Mouse (Mus musculus) CH12.LX (cell line): Measurements from ENCODE around the gene Ppard. TPM values are rescaled to one million over a fixed set of nuclear protein-coding genes. Genes with fewer than 3 reads are reported as not detected.

ENCODE experiments used
- DNase-seq: peaks from one replicate; pipeline ENCODE4 v3.0.0-alpha.2; 2013; ENCODE audit errors: extremely low read depth
- H3K27ac ChIP-seq: 2 replicates; pipeline ENCODE4 v1.5.1; 2012; ENCODE audit warnings: low read depth, mild to moderate bottlenecking, control low read depth, moderate library complexity; ENCODE audit not compliant: insufficient read depth
- H3K27me3 ChIP-seq: replicated peaks from 2 replicates; pipeline ENCODE3; 2012; ENCODE audit warnings: inconsistent platforms
- H3K36me3 ChIP-seq, 2 experiments: replicated peaks in 1 of 2; 2 replicates each; pipeline versions ENCODE3 to v1.6.1; 2012; ENCODE audit warnings: inconsistent platforms in 1 of 2, low read length in 1 of 2, mild to moderate bottlenecking in 1 of 2, mixed read lengths in 1 of 2, moderate library complexity in 1 of 2; ENCODE audit not compliant: control insufficient read depth in 1 of 2, insufficient read depth in 1 of 2
- H3K4me1 ChIP-seq, 2 experiments: 2 replicates each; pipeline ENCODE4 v1.6.1; 2012; ENCODE audit warnings: inconsistent platforms in 1 of 2, moderate library complexity in 1 of 2; ENCODE audit not compliant: insufficient read depth in 2 of 2, control insufficient read depth in 1 of 2
- H3K4me2 ChIP-seq: 2 replicates; pipeline ENCODE4 v1.6.1; 2012; ENCODE audit warnings: low read depth, mild to moderate bottlenecking, control low read depth; ENCODE audit not compliant: poor library complexity, insufficient read depth, severe bottlenecking
- H3K4me3 ChIP-seq, 3 experiments: fragments of 150-350 bp in 1 of 3; sonication (generic) in 1 of 3; replicated peaks in 1 of 3; 2 replicates each; pipeline versions ENCODE3 to v1.5.1; 2011 to 2012; ENCODE audit warnings: low read depth in 2 of 3, low read length in 2 of 3, mild to moderate bottlenecking in 2 of 3, moderate library complexity in 2 of 3, control low read depth in 1 of 3, improper control_type of control experiment in 1 of 3, inconsistent platforms in 1 of 3, mixed read lengths in 1 of 3; ENCODE audit not compliant: poor library complexity in 1 of 3
- H3K79me2 ChIP-seq: replicated peaks from 2 replicates; pipeline ENCODE4 v1.6.1; 2012; ENCODE audit warnings: mild to moderate bottlenecking, moderate library complexity; ENCODE audit not compliant: control insufficient read depth, poor library complexity, insufficient read depth, severe bottlenecking; ENCODE audit errors: extremely low read depth
- H3K9ac ChIP-seq: 2 replicates; pipeline ENCODE4 v1.6.1; 2012; ENCODE audit warnings: low read depth, mild to moderate bottlenecking, control low read depth, moderate library complexity; ENCODE audit not compliant: insufficient read depth
- H3K9me3 ChIP-seq: replicated peaks from 2 replicates; pipeline ENCODE3; 2012; ENCODE audit warnings: low read length, inconsistent platforms, mixed read lengths
- BHLHE40 ChIP-seq: IDR thresholded peaks from 2 replicates; pipeline ENCODE4 v1.6.1; 2011; ENCODE audit warnings: mild to moderate bottlenecking, low read depth, low read length, improper control_type of control experiment
- E2F4 ChIP-seq: IDR thresholded peaks from 2 replicates; pipeline ENCODE4 v1.6.1; 2011; ENCODE audit warnings: low read depth, low read length, improper control_type of control experiment; ENCODE audit not compliant: insufficient replicate concordance
- ELF1 ChIP-seq: IDR thresholded peaks from 2 replicates; pipeline ENCODE4 v1.6.1; 2014; ENCODE audit warnings: low read depth, mild to moderate bottlenecking, inconsistent platforms, low read length, improper control_type of control experiment
- EP300 ChIP-seq: IDR thresholded peaks from 2 replicates; pipeline ENCODE4 v1.6.1; 2011; ENCODE audit warnings: low read length, improper control_type of control experiment
- ETS1 ChIP-seq: conservative IDR thresholded peaks from 2 replicates; pipeline ENCODE4 v1.6.1; 2012; ENCODE audit warnings: low read depth, mild to moderate bottlenecking, inconsistent platforms, low read length, improper control_type of control experiment, moderate library complexity
- GABPA ChIP-seq: IDR thresholded peaks from 2 replicates; pipeline ENCODE4 v1.6.1; 2012; ENCODE audit warnings: low read depth, low read length, improper control_type of control experiment, inconsistent platforms; ENCODE audit not compliant: insufficient replicate concordance
- JUND ChIP-seq: conservative IDR thresholded peaks from 2 replicates; pipeline ENCODE4 v1.6.1; 2011; ENCODE audit warnings: low read depth, low read length, improper control_type of control experiment
- KAT2A ChIP-seq: IDR thresholded peaks from 2 replicates; pipeline ENCODE4 v1.6.1; 2012; ENCODE audit warnings: low read length, improper control_type of control experiment, inconsistent platforms; ENCODE audit not compliant: insufficient replicate concordance
- MAFK ChIP-seq: IDR thresholded peaks from 2 replicates; pipeline ENCODE4 v1.6.1; 2011; ENCODE audit warnings: low read length, improper control_type of control experiment; ENCODE audit not compliant: insufficient replicate concordance
- MAZ ChIP-seq: IDR thresholded peaks from 2 replicates; pipeline ENCODE4 v1.6.1; 2012; ENCODE audit warnings: low read depth, mild to moderate bottlenecking, inconsistent platforms, low read length, improper control_type of control experiment, moderate library complexity
- MYC ChIP-seq: IDR thresholded peaks from 2 replicates; pipeline ENCODE4 v1.6.1; 2011; ENCODE audit warnings: low read depth, mild to moderate bottlenecking, improper control_type of control experiment, low read length
- POLR2AphosphoS2 ChIP-seq: IDR thresholded peaks from 2 replicates; pipeline ENCODE4 v1.6.1; 2011; ENCODE audit warnings: low read depth, low read length, improper control_type of control experiment
- RAD21 ChIP-seq: IDR thresholded peaks from 2 replicates; pipeline ENCODE4 v1.6.1; 2011; ENCODE audit warnings: low read depth, mild to moderate bottlenecking, low read length, improper control_type of control experiment, moderate library complexity
- SMC3 ChIP-seq: IDR thresholded peaks from 2 replicates; pipeline ENCODE4 v1.6.1; 2011; ENCODE audit warnings: low read depth, low read length, improper control_type of control experiment
- TBP ChIP-seq: conservative IDR thresholded peaks from 2 replicates; pipeline ENCODE4 v1.6.1; 2011; ENCODE audit warnings: low read depth, low read length, improper control_type of control experiment
- TCF12 ChIP-seq: IDR thresholded peaks from 2 replicates; pipeline ENCODE4 v1.6.1; 2014; ENCODE audit warnings: low read depth, mild to moderate bottlenecking, inconsistent platforms, low read length, improper control_type of control experiment
- USF1 ChIP-seq: IDR thresholded peaks from 2 replicates; pipeline ENCODE4 v1.6.1; 2014; ENCODE audit warnings: low read depth, mild to moderate bottlenecking, inconsistent platforms, low read length, improper control_type of control experiment
- ZKSCAN1 ChIP-seq: IDR thresholded peaks from 2 replicates; pipeline ENCODE4 v1.6.1; 2012; ENCODE audit warnings: low read depth, inconsistent platforms, low read length, improper control_type of control experiment, borderline replicate concordance
- ZNF384 ChIP-seq: IDR thresholded peaks from 2 replicates; pipeline ENCODE4 v1.6.1; 2012; ENCODE audit warnings: low read depth, low read length, improper control_type of control experiment, inconsistent platforms
- dilution Hi-C: fragments of 300-500 bp; cut with MboI; formaldehyde crosslinking; loops from 2 replicates; pipeline ENCODE4 v1.14.3; 2020; ENCODE audit warnings: low sequenced_read_pairs; ENCODE audit not compliant: extremely low pct_unique_long_range_greater_than_20kb, extremely low pct_ligation_motif_present
- in situ Hi-C: fragments of 300-500 bp; cut with MboI; formaldehyde crosslinking; loops from 3 replicates; pipeline ENCODE4 v1.14.3; 2019; ENCODE audit warnings: low sequenced_read_pairs, low pct_ligation_motif_present, low pct_unique_long_range_greater_than_20kb, mixed read lengths
- polyA plus RNA-seq: library from polyadenylated mRNA; unstranded; fragments of >175 nt; gene quantifications from 2 replicates; pipeline ENCODE4 v1.2.1, GENCODE M21; 2012; ENCODE audit warnings: low read depth; ENCODE audit not compliant: insufficient read length
- total RNA-seq, 2 experiments: library from RNA; depleted of rRNA; stranded (reverse); fragments of 300-350 nt in 1 of 2; fragments of >200 nt in 1 of 2; gene quantifications; 2 replicates each; pipeline ENCODE4 v1.2.3; 2012 to 2014

Ppard gene
- total and polyA plus RNA-seq, 3 experiments: 2.9 to 15.5 (median 7.3) TPM

DNA sequence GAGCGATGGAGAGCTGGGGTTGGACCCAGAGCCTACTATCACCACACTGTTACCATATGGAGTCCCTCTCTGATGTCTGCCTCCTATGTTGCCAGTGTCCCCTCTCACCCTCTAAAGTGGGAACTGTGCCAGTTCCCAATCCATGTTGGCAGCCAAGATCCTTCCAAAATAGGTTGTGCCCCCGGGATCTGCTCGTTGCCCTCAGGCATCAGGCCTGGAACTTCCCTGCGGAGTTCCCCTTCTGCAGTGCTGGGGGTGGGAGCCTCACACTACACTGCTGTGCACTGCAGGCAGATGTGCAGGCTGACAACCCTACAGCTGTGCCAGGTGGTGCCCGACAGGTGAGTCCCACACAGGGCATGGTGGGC is 19.8 kb downstream of the Ppard start:
- DNase-seq: no peak
- Histone ChIP-seq H3K27ac (no peak overlapping the region), H3K27me3 (no peaks in the 10 kb centered on the region), H3K4me2 (no peak overlapping the region), H3K4me3 (no peak overlapping the region), H3K79me2 (no peaks in the 10 kb centered on the region), H3K36me3 (peaks cover 0 to 47% of the 10 kb centered on the region in 2 experiments), H3K9me3 (no peaks in the 10 kb centered on the region), H3K9ac (no peak overlapping the region), H3K4me1 (peaks cover 26 to 63% of the 10 kb centered on the region in 2 experiments)
- in situ Hi-C loops: no loop called here
- TF ChIP-seq EP300 (0 out of 2 replicates have a peak, but pooled peaks have one; percentile 22), USF1 (no peak), TCF12 (peak; percentile 62), E2F4 (no peak)
- dilution Hi-C loops: no loop called here

DNA sequence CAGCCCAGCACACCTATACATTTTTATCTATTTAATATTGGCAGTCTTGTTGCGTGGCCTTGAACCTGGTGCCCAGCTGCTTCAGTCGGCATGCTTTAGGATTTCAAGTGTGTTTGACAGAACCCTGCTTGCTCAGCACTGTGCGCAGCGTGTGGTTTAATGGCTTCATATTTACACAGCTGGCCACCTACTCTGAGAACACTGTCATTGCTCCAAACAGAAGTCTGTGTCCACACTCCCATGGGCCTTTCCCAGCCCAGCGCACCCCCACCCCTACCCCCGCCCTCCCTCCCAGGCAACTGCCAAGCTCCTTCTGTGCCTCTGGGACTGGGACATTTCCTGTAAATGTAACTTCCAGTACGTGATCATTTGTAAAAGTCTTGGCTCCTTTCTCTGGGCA is 20.7 kb downstream of the Ppard start:
- dilution Hi-C loops (no loop called here), in situ Hi-C loops (no loop called here)
- Histone ChIP-seq H3K9me3 (no peaks in the 10 kb centered on the region), H3K27ac (no peak overlapping the region), H3K4me2 (no peak overlapping the region), H3K4me1 (peaks cover 18 to 62% of the 10 kb centered on the region in 2 experiments), H3K9ac (no peak overlapping the region), H3K79me2 (no peaks in the 10 kb centered on the region), H3K27me3 (no peaks in the 10 kb centered on the region), H3K36me3 (peaks cover 0 to 48% of the 10 kb centered on the region in 2 experiments), H3K4me3 (no peak overlapping the region)
- no peak for DNase-seq
- no peak for TF ChIP-seq SMC3
- no peak for TF ChIP-seq ETS1
- no peak for TF ChIP-seq RAD21
- TF ChIP-seq BHLHE40: no peak
- no peak for TF ChIP-seq POLR2AphosphoS2

GRCm38 (mm10) chr17:28254804-28255203 is 22.3 kb downstream of the Ppard start:
- H3K4me3 ChIP-seq: no peak overlapping the region
- H3K36me3 ChIP-seq: peaks cover 0 to 50% of the 10 kb centered on the region in 2 experiments
- H3K27ac ChIP-seq: no peak overlapping the region
- no peak overlapping the region for H3K4me2 ChIP-seq
- H3K9ac ChIP-seq: no peak overlapping the region
- H3K4me1 ChIP-seq: peaks cover 18 to 56% of the 10 kb centered on the region in 2 experiments
- dilution Hi-C loops (no loop called here), in situ Hi-C loops (no loop called here)
- TF ChIP-seq MAZ (no peak), ELF1 (no peak), TBP (no peak), MAFK (no peak), MYC (no peak), JUND (no peak), GABPA (no peak), ETS1 (no peak), KAT2A (no peak), EP300 (no peak), ZKSCAN1 (no peak), E2F4 (no peak), TCF12 (no peak), ZNF384 (no peak)
- DNase-seq: no peak
- H3K9me3 ChIP-seq: peaks cover 15% of the 10 kb centered on the region
- H3K27me3 ChIP-seq: no peaks in the 10 kb centered on the region
- no peaks in the 10 kb centered on the region for H3K79me2 ChIP-seq
